Mouse (Mus musculus) adrenal gland, postnatal 14 days (tissue): ENCODE data around the gene Atf7ip. TPM values are rescaled to one million over a fixed set of nuclear protein-coding genes. Genes with fewer than 3 reads are reported as not detected.
"Not testable (repeated sequence)": the region's sequence is repeated elsewhere in the genome, so short reads cannot be mapped to it uniquely, and the experiment has no call there.

Experiments used
- DNase-seq: peaks from one replicate; pipeline ENCODE4 v3.0.0; 2021; ENCODE audit warnings: mixed read lengths
- long read RNA-seq, 2 experiments: library from polyadenylated mRNA; stranded (forward); transcript quantifications; one replicate each; pipeline ENCODE4 v2.0.0; 2021
- total RNA-seq: library from RNA; stranded (reverse); gene quantifications from 2 replicates; pipeline ENCODE4 v1.2.3, GENCODE M21; 2021

Gene Atf7ip
- total RNA-seq: 82.0 and 103 TPM in 2 replicates
- long read RNA-seq, experiment 1, full-length matches to known transcripts: 1 of 2 reads
- long read RNA-seq, experiment 1, partial matches to known transcripts: 0 of 2 reads
- long read RNA-seq, experiment 1, other reads (novel, unspliced or antisense): 1 of 2 reads
- long read RNA-seq, experiment 2, full-length matches to known transcripts: 1 of 4 reads
- long read RNA-seq, experiment 2, partial matches to known transcripts: 0 of 4 reads
- long read RNA-seq, experiment 2, other reads (novel, unspliced or antisense): 3 of 4 reads

- not testable (repeated sequence) for DNase-seq
Measured at GRCm38 (mm10) chr6:136505867-136506266, at the start of gene Atf7ip. Gene Atf7ip (plus strand): TSS chr6:136506167.

DNA sequence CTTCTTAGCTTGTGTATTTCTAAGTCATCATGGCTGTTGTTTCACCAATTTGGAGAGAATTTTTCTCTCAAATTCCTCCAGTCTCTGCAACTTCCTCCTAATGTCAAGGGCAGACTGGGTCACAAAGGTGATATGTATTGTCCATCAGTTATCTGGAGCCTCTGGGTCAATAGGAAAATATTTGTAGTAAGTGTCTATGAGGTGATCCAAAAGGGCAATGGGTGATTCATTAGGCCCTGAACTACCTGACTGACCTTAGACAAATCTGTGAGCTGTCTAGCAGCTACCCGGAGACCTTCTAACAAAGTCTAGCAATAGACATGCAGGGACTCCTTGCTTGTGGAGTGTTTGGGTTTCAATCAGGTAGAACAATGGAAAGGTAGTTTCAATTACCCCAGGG lies 49.7 kb upstream of the Atf7ip start:
- DNase-seq: no peak

DNA sequence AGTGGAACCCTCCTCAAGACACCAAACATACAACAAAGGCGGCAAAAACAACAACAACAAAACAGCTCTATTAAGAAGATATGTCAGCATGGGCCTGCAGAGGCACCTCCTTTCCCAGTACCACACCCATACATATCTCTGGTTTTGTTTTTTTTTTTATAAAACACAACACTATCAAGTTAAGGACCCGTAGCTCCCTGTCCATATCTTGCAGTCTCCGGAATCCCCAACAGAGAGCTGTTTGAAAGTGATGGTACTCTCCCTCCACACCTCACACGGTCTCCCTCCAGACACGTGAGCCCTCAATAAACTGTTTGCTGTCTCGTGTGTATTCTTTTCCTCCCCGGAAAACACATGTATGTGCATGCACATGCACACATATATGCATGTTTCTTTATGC lies 46.8 kb upstream of the Atf7ip start:
- DNase-seq: no peak

DNA sequence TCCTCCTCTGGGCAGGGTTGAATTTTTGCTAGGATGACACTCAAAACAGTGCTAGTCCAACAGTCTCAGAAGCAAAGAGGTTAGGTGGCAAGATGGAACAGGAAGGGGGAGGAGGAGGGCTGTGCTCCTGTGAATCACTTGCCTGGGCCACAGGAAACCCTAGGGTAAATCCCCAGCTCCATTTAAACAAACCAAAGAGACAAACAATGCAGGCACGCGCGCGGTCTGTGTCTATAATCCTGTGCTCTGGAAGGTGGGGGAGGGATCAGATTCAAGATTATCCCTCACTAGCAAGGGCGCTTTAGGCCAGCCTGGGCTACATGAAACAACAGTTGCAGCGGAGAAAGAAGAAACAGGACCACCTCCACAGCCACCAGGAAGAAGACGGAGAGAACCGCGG lies 42.5 kb upstream of the Atf7ip start:
- DNase-seq: no peak

GRCm38 (mm10) chr6:136464121-136464621 lies 41.8 kb upstream of the Atf7ip start:
- no peak for DNase-seq

- DNase-seq: peak; percentile 47
Measured at GRCm38 (mm10) chr6:136465021-136465420, 40.9 kb upstream of the Atf7ip start.

DNA sequence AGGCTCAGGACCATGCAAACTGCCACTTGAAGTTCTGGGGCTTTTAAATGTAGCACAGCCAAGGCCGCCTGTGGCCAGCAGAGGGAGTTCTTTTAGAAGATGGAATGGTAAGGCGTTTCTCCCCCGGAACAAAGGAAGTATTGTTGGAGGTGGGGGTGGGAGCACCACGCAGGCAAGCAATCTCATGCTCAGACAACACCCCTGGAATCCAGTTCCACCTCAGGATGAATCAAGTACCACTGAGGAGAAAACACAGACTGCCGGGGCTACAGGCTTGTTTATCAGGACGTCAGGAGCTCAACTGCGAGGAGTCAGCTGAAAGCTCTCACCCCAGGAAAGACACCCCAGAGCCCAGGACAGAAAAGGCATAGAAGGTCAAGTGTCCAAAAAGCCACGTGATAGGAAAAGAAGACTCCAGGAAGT lies 40.0 kb upstream of the Atf7ip start:
- peak; percentile 78 for DNase-seq

DNA sequence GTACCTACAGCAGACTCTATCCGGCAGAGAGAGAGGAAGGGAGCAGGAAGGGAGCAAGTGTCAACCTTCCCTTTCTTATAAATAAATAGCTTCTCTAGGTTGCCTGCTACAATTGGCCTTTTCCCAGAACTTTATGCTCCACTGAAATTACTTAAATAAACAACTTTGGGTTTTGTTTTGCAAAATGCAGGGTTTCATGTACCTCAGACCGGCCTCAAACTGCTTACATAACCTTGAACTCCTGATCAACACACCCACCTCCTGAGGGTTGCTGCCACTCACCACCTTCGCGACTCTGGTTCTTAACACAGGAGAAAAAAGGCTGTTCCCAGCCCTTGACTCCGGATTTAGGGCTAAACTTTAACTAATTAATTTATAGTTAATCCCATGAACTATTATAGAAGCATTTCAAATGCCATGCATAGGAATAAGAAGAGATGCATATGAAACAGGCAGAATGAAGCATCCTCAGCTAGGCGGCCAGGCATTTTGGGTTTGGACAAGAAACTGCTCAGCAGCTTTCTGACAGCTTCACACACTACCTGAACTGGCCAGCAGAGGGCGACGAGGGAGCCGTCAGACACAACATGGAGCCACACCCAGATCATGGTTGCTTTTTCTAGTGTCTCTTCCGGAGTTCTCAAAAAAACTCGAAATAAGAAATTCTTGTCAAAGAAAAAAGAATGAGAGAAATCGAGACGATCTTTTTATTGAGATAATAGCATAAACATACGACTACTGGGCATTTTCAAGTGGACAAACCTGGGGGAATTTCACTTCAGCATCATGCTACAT lies 38.8 kb upstream of the Atf7ip start:
- DNase-seq: peak; percentile 94

DNA sequence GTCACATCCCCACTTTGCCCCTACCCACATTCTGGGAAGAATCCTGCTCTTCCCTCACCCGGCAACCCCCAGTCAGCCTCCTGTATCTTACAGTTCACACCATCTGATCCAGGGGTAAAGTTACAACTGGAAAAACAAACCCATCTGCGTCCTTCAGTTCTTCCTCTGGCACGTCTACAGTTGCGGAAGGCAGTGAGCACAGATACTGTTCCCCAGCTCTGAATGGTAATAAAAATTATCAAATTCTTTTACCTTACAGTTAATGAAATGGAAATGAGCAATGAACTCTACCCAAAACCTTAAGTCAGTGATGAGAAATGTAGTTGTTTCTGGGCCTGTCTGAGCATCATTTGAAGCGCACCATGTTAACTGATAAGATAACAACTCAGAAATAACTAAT lies 38.1 kb upstream of the Atf7ip start:
- DNase-seq: no peak

GRCm38 (mm10) chr6:136468401-136468912 lies 37.5 kb upstream of the Atf7ip start:
- peak; percentile 96 for DNase-seq

GRCm38 (mm10) chr6:136468974-136469792 lies 36.8 kb upstream of the Atf7ip start:
- peak; percentile 56 for DNase-seq

- no peak for DNase-seq
Measured at GRCm38 (mm10) chr6:136469807-136470206, 36.2 kb upstream of the Atf7ip start.

GRCm38 (mm10) chr6:136470321-136471230 lies 35.4 kb upstream of the Atf7ip start:
- DNase-seq: peak; percentile 87

DNA sequence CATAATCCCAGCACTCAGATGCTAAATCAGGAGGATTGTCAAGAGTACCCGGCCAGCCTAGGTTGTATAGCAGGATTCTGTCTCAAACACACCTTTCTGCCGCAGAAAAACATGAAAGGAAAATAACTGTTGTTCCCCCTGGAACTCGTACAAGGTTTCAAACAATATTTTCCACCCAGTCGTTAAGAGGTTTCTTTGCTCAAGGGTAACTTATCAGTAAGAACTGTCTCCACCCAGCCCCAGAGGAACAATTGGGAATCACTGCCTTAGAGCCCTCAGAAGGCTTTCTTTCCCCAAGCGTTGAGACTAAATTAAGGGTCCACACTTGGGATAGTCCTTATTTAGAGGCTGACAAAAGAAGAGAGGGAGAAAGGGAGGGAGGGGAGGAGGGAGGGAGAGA lies 34.4 kb upstream of the Atf7ip start:
- DNase-seq: no peak

DNA sequence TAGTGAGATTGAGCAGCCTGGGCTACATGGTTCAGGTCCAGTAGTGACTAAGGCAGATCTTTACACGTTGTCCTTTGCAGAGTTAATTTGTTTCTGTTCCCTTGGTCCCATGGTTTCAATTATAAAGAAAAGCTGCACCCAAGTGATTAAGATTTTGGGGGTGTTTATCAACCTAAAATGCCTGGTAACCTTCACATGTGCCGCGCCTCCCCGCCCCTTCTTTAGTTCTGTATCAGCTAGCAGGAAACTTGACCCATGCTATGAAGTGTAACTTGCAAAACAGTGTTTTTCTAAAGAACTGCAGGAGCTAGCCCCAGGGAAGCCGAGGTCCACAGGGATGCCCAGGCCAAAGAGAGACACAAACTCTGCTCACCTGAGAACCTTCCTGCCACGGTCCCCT lies 33.2 kb upstream of the Atf7ip start:
- DNase-seq: no peak

DNA sequence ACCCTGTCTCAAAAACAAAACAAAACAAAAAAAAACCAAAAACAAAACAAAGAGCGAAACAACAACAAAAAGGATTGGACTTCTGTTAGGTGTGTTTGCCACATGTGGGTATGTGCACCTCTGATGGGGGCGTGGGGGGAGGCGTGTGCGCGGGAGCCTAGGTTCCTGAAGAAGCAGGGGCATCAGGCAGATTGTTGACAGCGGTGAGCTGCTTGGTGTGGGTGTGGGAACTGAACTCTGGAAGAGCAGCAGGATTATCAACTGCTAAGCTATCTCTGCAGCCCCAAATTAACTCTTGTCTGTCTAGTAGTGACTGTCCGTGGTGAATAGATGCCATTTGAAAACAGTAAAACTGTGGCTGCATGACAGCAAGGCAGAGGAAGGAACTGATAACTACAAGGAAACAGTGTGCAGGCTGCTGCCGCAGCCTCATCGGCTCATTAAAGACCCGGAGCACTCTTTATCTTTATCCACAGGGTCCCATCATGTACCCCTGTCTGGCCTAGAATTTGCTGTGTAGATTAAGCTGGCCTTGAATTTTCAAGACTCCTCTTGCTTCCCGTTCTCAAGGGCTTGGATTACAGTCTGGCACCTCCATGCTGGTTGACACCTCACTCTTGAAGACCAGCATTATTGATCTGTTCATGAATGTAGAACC lies 32.4 kb upstream of the Atf7ip start:
- no peak for DNase-seq

- DNase-seq: no peak
Measured at GRCm38 (mm10) chr6:136475171-136475860, 30.7 kb upstream of the Atf7ip start.

DNA sequence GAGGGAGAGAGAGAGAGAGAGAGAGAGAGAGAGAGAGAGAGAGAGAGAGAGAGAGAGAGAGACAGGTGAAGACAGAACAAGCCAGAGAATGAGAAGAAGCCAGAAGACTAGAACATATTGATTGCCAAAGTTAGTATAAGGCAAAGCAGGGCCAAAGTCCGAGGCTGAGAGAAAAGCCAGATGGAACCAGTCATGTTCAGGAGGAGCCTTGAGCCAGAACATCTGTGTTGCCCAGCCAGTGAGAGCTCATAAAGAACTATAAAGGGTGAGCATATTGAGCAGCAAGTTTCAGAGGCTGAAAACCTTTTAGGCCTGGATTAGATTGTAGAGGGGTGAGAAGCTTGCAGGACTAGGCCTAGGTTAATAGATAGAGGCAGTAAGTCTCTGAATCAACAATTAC lies 28.1 kb upstream of the Atf7ip start:
- DNase-seq: no peak

DNA sequence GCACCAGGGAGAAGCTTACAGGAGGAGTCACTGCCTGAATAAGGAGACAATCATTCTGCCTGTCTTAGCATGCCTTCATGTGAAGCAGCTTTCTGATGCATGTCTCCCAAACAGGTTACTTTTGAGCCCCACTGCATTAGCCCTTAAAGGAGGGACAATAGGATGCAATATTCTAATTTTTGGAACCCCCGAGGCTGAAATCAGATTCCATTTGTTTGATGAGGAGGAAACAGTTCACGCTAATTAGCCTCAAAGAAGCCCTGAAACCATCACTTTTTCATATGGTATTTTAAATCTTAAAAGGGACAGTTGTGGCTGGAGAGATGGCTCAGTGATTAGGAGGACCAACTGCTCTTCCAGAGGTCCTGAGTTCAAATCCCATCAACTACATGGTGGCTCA lies 22.4 kb upstream of the Atf7ip start:
- DNase-seq: no peak

DNA sequence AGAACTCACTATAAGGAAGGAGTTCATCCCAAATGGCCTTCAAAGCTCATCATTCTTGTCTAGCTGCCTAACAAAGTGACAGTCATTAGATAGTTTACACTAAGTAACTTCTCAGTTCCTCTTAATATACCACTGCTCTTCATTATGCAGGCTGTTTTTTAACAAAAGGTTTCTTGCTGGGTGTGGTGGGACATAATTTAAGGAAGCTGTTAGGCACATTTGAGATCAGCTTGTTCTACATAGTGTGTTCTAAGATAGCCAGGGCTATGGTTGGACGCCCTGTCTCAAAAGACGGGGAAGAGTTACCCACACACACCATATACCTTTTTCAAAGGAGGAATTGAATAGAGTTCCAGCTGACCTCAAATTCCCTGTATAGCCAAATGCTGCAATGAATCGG lies 21.9 kb upstream of the Atf7ip start:
- DNase-seq: no peak
